Mouse (Mus musculus): ENCODE measurements around the gene Dcaf8.

Gene Dcaf8

DNA sequence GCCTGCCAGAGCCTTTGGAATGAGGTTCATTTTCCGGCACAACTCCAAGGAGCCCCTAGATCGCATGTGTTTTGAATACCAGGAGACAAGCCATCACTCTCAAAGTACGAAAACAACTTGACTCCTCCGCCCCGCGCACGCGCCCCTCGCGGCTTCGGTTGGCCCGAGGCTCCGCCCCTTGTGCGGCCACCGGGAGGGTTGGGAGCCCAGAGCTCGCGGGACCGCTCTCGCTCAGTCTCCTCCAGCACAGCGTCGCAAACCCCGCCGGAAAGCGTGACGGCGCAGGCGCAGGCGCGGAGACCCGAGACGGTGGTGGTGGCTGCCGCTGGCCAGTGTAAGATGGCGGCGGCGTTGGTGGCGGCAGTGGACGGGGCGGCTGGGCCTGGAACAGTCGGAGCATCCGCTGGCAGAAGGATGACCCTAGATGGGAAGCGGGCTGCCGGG is at the start of gene Dcaf8:
Dcaf8 (plus strand) TSS at position 250 of the 444 bp plus-strand sequence.
- DNase-seq: peak; percentile 97

- peak; percentile 46 to 49 for DNase-seq
These were observed 48.4 kb upstream of the Dcaf8 start for GRCm38 (mm10) chr1:172099325-172100033.

- DNase-seq: no peak
These were observed 44.3 kb upstream of the Dcaf8 start for GRCm38 (mm10) chr1:172103619-172104018.

DNA sequence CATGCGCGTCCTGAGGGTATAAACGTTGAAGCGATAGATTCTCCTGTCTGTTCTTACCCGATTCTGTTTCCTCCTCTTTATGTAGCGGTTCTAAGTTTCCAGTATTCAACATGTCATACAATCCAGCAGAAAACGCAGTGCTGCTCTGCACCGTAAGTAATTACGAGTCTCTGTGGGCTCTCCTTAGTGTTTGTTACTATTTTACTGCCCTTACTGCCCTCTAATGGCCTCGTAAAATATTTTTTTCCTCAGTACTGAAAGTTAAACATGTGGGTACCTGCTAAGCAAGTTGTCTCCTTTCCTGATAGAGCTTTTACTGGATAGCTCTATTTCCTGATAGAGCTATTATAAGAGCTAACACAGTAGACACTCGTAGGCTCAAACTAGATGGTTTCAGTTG is 42.8 kb upstream of the Dcaf8 start:
- no peak for DNase-seq

- no peak for DNase-seq
These were observed 40.0 kb upstream of the Dcaf8 start for GRCm38 (mm10) chr1:172107777-172108477.

- DNase-seq: no peak
These were observed 30.9 kb upstream of the Dcaf8 start for GRCm38 (mm10) chr1:172116948-172117347.

DNA sequence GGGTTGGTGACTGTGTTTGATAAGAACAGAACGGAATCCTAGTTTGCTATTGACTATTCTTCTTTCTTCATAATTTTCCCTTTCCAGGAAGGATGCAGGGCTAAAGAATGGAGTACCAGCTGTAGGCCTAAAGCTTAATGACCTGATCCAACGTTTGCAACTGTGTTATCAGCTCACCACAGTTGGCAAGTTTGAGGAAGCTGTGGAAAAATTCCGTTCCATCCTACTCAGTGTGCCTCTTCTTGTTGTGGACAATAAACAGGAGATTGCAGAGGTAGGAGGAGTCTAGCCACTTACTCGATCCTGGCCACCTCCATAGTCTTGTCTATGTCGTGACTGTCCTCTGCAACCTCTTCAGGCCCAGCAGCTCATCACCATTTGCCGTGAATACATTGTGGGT is 28.8 kb upstream of the Dcaf8 start:
- no peak for DNase-seq

GRCm38 (mm10) chr1:172119720-172120119 is 28.2 kb upstream of the Dcaf8 start:
- peak; percentile 51 to 59 for DNase-seq

- DNase-seq: no peak
These were observed 25.2 kb upstream of the Dcaf8 start for GRCm38 (mm10) chr1:172122671-172123070.

- DNase-seq: no peak
These were observed 23.3 kb upstream of the Dcaf8 start for GRCm38 (mm10) chr1:172124572-172124971.

DNA sequence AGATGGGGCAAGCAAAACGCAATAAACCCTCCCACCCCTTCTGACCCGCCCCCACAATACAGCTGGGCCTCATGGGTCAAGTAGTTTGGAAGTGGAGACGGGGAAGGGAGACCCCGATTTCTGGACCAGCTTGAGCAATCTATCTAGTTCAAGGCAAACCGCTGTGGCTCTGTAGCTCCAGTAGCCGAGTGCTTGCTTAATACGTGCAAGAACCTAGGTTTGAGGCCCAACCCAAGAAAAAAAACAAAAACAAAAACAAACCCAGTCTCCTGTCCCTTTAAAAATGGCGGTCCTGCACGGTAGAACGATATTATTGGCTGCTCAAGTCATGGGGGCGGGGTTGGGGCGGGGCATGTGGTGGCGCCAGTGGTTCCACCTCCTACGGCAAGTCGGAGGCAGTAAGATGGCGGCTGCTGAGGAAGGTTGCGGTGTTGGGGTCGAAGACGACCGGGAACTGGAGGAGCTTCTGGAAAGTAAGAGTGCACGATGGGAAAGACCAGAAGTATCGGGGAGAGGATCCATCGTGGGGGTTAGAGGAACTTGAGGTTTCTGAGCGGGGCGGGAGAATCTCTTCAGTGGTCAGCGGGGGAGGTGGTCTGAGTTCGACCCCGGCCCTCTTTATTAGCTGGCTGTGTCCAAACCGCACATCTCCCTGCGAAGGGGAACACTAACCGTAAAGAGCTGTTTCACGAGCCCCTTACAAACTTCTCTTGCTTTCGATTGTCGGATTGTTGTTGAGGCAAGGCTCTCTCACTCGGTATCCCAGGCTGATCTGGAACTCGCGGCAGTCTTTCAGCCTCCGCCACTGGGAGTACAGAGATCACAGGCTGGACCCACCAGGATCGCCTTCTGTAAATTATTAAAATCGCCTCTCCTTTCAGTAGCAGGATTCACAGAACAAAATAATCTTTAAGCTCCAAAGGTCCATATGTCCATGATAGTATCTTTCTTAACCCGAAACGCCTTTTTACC is 21.2 kb upstream of the Dcaf8 start, which contains the start of gene Pex19:
Pex19 (plus strand) TSS at position 380 of the 972 bp plus-strand sequence.
- peak; percentile 83 to 84 for DNase-seq

DNA sequence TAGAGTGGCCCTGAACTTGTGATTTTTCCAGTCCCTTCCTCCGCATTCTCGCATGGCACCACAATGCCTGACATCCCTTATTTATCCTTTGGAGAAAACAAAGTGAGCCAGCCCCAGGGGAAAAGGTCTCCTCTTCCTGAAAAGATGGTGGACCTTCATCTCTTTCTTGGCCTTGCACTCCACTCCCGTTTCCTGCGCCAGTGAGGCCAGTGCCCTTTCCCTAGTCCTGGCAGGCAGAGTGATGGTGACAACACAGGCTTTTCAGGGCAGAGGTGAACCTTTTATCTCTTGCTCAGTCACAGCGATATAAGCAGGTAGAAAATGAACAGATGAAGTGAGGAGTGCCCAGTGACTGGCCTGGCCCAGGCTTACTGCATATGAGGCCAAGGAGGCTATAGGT is 20.4 kb upstream of the Dcaf8 start:
- no peak for DNase-seq

DNA sequence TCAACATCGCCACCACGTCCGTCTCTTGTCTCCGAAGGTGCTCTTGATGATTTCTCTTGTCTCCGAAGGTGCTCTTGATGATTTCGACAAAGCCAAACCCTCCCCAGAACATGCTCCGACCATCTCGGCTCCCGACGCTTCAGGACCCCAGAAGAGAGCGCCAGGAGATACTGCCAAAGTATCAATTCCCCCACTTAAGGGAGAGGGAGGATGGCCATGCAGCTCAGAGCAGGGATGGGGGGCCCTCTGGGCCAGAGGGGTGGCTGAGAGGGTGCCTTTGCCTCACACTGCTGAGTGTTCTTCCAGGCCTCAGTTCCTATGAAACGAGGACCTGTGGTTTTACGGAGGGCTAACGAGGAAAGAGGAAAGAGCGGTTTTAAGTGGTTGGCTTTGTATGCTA is 19.3 kb upstream of the Dcaf8 start:
- no peak for DNase-seq

- DNase-seq: no peak
These were observed 18.8 kb upstream of the Dcaf8 start for GRCm38 (mm10) chr1:172129108-172129507.

DNA sequence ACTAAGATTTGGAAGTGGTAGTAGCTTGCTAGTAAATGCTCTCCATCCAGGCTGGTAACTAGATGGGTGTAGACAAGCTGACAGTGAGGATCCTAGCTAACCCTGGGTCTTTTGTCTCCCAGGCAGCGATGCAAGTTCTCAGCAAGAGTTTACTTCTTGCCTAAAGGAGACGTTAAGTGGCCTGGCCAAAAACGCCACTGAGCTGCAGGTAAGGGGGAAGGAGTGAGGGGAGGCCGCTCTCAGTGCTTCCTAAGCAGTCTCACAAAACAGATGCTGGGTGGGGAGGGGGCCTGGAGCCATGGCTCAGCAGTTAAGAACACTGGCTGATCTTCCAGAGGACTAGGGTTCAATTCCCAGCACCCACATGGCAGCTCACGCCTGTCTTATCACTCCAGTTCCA is 18.1 kb upstream of the Dcaf8 start:
- no peak for DNase-seq

GRCm38 (mm10) chr1:172132319-172132718 is 15.6 kb upstream of the Dcaf8 start:
- DNase-seq: no peak

DNA sequence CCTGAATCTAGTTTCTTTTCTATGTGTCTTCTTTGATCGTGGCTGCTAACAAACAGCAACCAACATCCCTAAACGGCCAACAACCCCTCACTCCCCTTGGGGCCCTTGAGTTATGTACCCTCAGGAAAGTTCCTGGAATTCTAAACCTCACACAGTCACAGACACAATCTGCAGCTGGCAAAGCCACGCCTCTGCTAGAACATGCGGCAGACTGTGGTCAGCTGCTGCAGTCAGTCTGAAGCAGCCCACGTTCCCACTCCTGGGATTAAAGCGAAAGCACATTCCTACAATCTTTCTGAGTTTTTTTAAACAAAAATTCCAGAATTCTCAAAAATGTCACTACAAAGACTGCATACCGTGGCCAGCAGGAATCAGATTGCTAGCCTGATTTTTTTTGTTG is 14.3 kb upstream of the Dcaf8 start:
- DNase-seq: no peak

GRCm38 (mm10) chr1:172134072-172134471 is 13.8 kb upstream of the Dcaf8 start:
- no peak for DNase-seq

DNA sequence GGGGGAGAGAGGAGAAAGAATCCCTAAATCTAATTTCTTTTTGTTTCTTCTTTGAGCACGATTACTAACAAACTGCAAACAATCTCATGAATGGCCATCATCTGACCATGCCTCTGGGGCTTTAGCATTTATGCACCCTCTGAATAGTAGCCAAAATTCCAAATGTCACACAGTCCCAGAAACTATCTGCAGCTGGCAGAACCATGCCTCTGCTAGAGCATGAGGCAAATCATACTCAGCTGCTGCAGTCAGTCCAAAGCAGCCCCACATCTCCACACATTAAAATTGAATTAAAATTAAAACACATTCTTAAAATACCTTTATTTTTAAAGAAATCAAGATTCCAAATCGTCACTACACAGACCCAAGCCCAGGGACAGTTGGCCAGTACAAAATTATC is 7.7 kb upstream of the Dcaf8 start:
- DNase-seq: no peak

DNA sequence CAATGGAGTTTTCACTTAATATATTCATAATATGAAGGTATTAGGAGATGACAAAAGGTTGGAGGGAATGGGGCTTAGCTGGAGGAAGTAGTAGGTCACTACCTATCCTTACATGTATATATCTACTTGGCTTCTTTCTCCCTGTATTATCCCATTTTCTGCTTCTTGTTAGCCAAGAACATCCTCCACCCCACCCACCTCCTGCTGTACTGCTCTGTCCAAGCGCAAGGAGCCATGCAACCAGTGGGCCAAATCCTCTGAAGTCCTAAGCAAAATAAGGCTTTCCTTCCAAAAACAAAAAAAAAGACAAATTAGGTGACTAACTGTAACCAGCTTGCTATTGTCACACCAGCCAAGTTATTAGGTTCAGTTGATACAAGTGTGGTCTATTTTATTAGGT is 7.1 kb upstream of the Dcaf8 start:
- DNase-seq: no peak

DNA sequence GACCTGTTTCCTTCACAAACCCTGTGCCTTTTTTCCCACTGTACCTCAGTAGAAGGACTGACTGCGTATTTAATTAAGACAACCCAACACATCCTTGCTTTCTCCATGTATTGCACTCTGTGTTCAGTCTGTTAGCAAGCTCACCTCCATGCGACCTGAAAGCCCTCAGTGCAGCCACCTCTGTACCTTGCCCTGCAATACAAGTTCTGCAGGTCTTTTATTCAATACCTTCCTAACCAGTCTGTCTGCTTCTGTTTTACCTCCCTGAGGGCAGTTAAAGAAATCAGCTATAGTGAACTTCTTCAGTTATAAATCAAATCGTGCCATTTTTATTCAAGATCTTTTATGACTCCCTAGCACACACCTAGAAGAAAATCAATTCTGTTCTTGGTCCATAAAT is 6.4 kb upstream of the Dcaf8 start:
- no peak for DNase-seq

GRCm38 (mm10) chr1:172143570-172143969 is 4.3 kb upstream of the Dcaf8 start:
- peak; percentile 62 to 72 for DNase-seq

DNA sequence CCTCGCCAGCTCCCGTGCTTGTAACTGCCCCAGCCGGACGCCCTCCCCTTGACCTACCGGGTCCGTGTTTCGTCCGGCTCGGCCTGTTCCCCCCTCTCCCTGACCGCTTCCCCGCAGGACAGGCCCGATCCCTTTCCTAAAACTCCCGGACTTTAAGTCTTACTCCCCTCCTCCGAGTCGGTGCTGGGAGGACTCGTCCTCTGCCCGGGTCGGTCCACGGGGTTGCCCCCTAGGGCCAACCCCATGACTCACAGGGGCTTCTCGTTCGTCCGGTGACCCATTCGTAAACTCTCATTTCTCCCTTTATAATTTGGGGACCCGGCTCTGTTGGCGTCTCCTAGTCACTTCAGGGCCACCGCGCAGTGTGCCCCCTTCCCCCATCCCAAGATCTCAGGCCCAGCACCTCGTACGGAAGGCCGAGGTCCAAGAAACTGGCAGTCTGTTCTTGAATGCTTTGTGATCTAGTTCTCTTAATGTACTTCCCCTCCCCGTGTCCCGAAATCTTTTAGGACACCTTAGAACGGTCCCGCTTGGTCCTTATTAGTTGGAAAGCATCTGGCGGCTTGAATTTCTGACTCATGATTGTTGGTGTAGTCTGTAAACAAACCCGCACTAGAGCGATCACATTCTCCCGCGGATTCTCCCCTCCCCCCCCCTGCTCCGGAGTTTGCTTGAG is 533 bp downstream of the Dcaf8 start:
- DNase-seq: peak in 1 of 2 experiments; percentile 49

Measured in cerebellum, adult 18-20 months (tissue).